Mouse (Mus musculus) brain, adult 2 months (tissue): ENCODE measurements around the gene Oser1.
"Not testable (repeated sequence)": the region's sequence is repeated elsewhere in the genome, so short reads cannot be mapped to it uniquely, and the experiment has no call there.

Source experiments
- DNase-seq: peaks from one replicate; pipeline ENCODE4 v3.0.0; 2011; ENCODE audit warnings: low read depth, low spot score

Oser1 gene

DNA sequence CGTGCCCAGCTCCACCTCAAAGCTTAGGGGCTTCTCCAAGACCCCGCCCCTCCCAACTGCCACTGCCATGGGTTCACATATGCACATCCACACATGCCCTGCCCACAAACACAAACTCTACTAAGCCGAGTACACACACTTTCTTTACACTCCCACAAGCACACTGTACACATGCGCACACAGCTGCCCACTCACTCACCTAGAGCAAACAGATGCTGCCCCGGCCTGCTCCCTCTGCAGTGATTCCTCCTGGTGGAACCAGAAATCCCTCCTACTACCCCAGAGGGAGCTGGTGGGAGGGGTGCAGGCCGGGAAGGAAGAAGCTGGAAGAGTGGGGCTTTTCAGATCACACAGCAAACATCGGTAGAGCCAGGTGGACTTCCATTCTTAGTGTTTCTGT is 19.5 kb upstream of the Oser1 start:
- DNase-seq, result peak; percentile 63

- peak; percentile 89 for DNase-seq
Observed at GRCm38 (mm10) chr2:163443543-163443942, 19.0 kb upstream of the Oser1 start.

DNA sequence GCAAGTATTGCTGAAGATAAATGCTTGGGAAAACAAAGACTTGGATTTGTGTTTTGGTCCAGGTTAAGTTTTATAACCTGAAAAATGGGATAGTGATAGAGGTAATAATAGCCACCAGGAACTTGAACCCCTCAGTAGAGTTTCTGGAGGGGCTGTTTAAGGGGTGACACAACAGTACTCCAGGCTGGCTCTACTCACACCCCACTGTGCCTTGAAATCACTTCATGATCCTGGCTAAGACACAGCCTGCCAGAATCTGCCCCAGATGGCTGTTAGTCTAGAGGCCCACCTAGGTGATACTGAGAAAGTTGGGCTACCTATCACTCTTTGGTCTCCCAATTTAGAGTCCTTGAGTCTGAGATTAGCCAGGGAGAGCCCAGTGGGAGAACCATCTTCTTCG is 15.0 kb upstream of the Oser1 start:
- peak; percentile 57 for DNase-seq

DNA sequence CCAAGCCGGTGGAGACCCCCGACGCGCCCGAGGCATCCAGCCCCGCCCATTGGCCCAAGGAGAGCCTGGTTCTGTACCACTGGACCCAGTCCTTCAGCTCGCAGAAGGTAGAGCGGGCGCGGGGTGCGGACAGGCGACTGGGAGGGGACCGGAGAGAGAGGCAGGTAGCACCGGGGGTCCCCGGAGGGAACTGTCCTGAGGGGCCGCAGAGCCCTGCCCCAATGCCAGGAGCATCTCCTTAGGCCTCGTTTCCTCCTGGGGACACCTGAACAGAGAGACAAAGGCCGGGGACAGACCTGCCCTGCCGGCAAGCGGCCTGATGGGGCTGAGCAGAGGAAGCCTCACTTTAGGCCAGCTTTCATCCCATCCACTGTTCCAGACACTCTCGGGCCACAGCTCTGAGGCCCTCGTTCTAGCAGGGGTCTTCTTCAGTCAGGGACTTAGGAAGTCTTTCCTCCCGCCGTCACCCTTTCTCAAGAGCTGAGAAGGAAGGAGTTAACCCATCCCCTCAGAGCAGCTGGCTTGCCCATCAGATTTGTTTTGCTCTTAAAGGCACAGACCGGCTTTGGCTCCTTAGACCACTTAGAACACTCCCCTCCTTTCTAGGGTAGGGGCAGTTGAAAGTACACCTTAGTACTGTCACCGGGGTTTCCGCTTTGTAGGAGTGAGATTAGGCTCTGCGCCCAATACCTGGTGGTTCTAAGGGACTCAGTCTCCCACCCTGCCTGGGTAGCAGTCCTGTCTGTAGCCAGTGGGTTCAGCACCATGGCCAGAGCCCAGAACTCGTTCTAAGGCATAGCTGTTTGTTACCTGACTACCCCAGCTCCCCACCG is 14.3 kb upstream of the Oser1 start:
- DNase-seq, result peak; percentile 67

DNA sequence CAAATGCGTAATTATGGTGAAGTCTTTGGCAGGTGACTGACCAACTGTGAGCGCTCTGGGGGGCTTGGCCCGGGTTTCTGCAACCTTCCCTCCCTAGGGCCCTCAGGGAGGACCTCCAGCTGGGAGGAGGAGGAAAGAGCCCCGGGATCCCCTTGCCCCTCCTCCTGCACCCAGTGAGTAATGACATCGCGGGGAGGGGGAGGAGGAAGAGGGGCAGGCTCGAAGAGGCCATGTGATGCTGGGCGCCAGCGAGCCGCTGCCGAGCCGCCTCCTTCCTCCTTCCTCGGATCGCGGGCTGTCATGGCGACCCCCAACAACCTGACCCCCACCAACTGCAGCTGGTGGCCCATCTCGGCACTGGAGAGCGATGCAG is 13.7 kb upstream of the Oser1 start, which contains the start of gene Gdap1l1:
Gene Gdap1l1, plus strand, starts transcription at position 231 of the 373 bp plus-strand sequence.
- peak; percentile 93 for DNase-seq

DNA sequence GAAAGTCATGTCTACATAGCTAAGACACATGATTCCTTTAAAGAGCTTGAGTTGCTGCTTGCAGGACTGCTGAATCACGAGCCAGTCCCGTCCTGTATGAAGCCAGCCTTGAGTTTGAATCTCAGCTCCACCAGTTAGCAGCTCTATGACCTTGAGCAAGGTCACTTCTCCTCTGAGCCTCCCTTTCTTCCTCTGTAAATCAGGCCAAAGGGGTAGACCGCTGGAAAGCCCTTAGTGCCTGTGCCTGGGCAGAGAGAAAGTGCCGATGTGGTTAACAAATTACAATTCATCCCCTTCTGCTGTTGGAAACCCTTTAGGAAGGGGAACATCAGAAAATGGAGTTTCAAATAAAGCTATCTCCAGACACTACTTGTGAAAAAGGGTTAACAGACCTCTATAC is 13.3 kb upstream of the Oser1 start:
- DNase-seq, result no peak

DNA sequence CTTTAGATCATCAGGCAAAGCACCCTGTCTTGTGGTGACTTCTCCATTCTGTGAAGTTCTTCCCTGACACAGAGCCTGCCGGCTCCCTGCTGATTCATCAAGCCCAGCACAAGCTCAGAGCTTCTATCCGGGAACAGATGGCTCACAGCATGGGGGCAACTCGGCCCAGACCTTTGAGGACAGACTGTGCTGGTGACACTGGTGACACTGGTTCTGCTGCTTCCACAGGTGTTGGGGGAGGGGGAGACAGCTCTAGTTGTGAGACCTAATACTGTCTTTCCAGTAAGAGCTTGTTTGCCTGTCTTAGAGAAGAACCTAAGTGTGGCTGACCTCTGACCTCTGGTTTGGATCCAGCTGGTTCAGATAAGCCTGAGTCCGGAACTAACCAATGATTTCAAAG is 9.5 kb upstream of the Oser1 start:
- peak; percentile 97 for DNase-seq

DNA sequence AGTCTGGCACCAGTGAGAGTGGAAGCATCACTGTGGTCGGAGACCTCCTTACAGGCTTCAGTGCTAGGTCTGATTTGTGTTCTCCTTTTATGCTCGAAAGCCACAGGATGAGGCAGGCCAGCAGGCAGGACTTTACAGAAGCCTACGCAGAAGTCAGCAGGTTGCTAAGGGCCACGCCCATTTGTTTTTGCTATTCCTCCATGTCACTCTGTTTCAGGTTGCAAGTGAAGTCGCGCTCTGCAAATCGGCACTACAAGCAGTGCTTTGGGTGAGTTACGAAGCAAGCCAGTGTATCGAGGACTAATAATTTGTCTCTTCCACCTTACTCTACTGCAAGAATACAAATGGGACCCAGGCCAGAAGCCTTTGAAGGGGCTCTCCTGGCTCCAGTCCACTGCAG is 6.8 kb upstream of the Oser1 start:
- no peak for DNase-seq

GRCm38 (mm10) chr2:163428346-163429011 is 4.0 kb upstream of the Oser1 start:
- no peak for DNase-seq

- DNase-seq, result no peak
Observed at GRCm38 (mm10) chr2:163422895-163423660, 1.4 kb downstream of the Oser1 start.

GRCm38 (mm10) chr2:163420366-163420886 is 4.1 kb downstream of the Oser1 start:
- no peak for DNase-seq

- DNase-seq, result peak; percentile 100
Observed at GRCm38 (mm10) chr2:163419346-163420045, 5.0 kb downstream of the Oser1 start.

- DNase-seq, result no peak
Observed at GRCm38 (mm10) chr2:163418841-163419345, 5.6 kb downstream of the Oser1 start.

DNA sequence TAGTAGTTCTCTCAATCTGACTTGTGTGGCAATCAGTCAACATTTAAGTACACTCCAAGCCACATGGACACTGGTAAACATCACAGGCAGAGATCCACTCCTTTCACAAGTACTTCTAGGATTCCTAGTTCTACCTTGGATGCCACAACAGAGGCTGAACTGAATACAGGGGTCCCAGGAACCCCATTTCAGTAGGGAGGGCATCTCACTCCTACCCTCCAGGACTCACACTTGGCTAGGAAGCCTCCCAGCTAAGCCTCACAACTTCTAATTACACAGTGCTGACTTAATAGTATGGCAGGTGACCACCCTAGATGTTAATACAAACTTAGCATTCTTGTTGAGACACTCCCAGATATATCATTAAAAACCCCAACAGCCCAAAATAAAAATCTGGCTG is 6.7 kb downstream of the Oser1 start:
- DNase-seq, result no peak

DNA sequence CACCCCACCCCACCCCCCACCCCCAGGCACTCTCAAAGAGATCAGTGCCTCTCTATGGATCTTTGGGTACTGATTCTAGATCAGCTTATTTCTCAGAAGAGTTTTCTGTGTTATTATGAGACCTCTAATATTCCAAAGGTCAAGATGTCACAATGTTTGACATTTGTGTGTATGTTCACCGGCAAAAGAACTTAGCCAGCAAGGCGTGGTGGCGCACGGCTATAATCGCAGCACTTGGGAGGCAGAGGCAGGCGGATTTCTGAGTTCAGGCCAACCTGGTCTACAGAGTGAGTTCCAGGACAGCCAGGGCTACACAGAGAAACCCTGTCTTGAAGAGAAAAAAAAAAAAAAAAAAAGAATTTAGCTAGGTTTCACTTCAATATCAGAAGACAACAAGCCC is 7.5 kb downstream of the Oser1 start:
- no peak for DNase-seq

GRCm38 (mm10) chr2:163412846-163413590 is 11.5 kb downstream of the Oser1 start:
- DNase-seq, result no peak

DNA sequence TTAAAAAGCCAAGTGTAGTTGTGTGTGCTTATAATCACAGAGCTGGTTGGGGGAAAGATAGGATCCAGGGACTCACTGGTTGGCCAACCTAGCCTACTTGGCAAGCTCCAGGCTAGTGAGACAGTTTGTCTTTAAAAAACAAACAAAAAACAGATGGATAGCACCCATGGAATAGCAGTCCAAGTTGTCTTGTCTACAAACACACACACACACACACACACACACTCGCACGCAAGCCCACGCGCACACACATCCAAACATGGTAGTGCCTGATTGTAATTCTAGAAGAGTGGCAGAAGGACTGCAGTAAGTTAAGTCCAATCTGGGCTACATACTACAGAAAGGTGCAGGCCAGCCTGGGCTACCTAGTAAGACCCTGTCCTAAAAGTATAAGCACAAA is 12.1 kb downstream of the Oser1 start:
- peak; percentile 46 for DNase-seq

DNA sequence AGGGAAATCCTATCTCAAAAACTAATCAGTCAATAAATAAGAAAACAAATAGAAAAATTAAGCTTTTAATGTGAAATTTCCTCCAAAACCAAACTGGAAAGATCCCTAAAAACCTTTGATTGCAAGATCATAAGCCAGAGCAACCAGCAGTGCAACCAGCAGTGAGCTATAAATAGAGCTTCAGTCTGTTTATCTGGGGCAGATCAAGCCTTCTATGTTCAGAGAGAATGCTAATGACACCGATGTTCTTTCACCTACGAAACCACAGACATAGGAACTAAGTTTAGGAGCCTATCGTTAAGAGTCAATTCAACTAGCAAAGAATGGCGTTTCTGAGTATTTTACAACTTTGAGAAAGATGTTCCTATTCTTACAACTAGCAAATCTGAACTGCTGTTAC is 12.7 kb downstream of the Oser1 start:
- no peak for DNase-seq

DNA sequence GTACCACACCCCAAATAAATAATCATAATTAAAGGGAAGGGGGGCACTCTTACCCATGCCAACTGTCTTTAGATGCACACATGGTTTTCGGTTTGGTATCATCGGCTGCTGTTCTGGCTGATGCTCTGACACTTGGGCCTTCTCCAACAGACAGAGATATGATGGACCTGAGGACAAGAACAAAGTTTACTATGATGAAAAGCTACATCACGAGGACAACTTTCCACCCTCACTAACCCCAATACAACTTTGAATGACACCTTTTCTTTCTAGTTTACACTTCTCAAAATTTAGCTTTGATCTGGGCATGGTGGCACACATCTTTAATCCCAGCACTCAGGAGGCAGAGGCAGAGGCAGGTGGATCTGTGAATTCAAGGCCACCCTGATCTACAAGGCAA is 13.2 kb downstream of the Oser1 start:
- DNase-seq, result not testable (repeated sequence)

DNA sequence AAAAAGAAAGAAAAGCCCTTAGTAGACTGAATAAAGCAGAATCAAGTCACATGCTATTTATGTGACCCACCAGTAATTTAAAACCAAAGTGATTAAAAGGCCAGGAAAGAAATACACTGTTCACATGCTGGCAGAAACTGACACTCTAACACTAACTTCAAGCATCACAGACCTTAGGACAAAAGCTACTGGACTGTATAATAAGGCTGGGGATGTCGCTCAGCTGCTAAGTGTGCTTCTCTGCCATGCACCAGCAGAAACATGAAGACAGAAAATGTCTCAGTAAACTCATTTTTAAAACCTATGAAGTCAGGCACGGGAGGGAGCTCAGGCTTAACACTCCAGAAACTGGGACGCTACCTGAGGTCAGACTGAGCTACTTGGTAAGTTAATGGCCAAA is 14.3 kb downstream of the Oser1 start:
- DNase-seq, result no peak
